Mouse (Mus musculus): ENCODE results near the gene Edil3.

Gene Edil3

GRCm38 (mm10) chr13:89199275-89199674 is 378.0 kb downstream of the Edil3 start:
- in situ Hi-C loops (cut with MboI; ENCODE audit: unreplicated experiment in 2 of 2): no loop called here

GRCm38 (mm10) chr13:89238104-89238503 is 416.8 kb downstream of the Edil3 start:
- in situ Hi-C loops (cut with MboI; ENCODE audit: unreplicated experiment in 2 of 2): no loop called here

- in situ Hi-C loops (cut with MboI; ENCODE audit: unreplicated experiment in 2 of 2): no loop called here
Observed at GRCm38 (mm10) chr13:89253990-89254642, 432.8 kb downstream of the Edil3 start.

- in situ Hi-C loops (cut with MboI; ENCODE audit: unreplicated experiment in 2 of 2): no loop called here
Observed at GRCm38 (mm10) chr13:89256906-89257305, 435.6 kb downstream of the Edil3 start.

GRCm38 (mm10) chr13:89286696-89287305 is 465.5 kb downstream of the Edil3 start:
- in situ Hi-C loops (cut with MboI; ENCODE audit: unreplicated experiment in 2 of 2): no loop called here

- in situ Hi-C loops (cut with MboI; ENCODE audit: unreplicated experiment in 2 of 2): no loop called here
Observed at GRCm38 (mm10) chr13:89288201-89288600, 466.9 kb downstream of the Edil3 start.

- in situ Hi-C loops (cut with MboI; ENCODE audit: unreplicated experiment in 2 of 2): no loop called here
Observed at GRCm38 (mm10) chr13:89321155-89321554, 499.9 kb downstream of the Edil3 start.

GRCm38 (mm10) chr13:89324282-89324681 is 503.0 kb downstream of the Edil3 start:
- in situ Hi-C loops (cut with MboI; ENCODE audit: unreplicated experiment in 2 of 2): no loop called here

- in situ Hi-C loops (cut with MboI; ENCODE audit: unreplicated experiment in 2 of 2): no loop called here
Observed at GRCm38 (mm10) chr13:89334494-89334893, 513.2 kb downstream of the Edil3 start.

- in situ Hi-C loops (cut with MboI; ENCODE audit: unreplicated experiment in 2 of 2): no loop called here
Observed at GRCm38 (mm10) chr13:89335908-89336579, 514.8 kb downstream of the Edil3 start.

- in situ Hi-C loops (cut with MboI; ENCODE audit: unreplicated experiment in 2 of 2): no loop called here
Observed at GRCm38 (mm10) chr13:89339055-89339454, 517.8 kb downstream of the Edil3 start.

- in situ Hi-C loops (cut with MboI; ENCODE audit: unreplicated experiment in 2 of 2): no loop called here
Observed at GRCm38 (mm10) chr13:89339776-89340175, 518.5 kb downstream of the Edil3 start.

GRCm38 (mm10) chr13:89355234-89355633 is 534.0 kb downstream of the Edil3 start:
- in situ Hi-C loops (cut with MboI; ENCODE audit: unreplicated experiment in 2 of 2): no loop called here

GRCm38 (mm10) chr13:89358407-89358806 is 537.1 kb downstream of the Edil3 start:
- in situ Hi-C loops (cut with MboI; ENCODE audit: unreplicated experiment in 2 of 2): no loop called here

- in situ Hi-C loops (cut with MboI; ENCODE audit: unreplicated experiment in 2 of 2): no loop called here
Observed at GRCm38 (mm10) chr13:89362274-89362673, 541.0 kb downstream of the Edil3 start.

- in situ Hi-C loops (cut with MboI; ENCODE audit: unreplicated experiment in 2 of 2): no loop called here
Observed at GRCm38 (mm10) chr13:89371253-89371652, 550.0 kb downstream of the Edil3 start.

- in situ Hi-C loops (cut with MboI; ENCODE audit: unreplicated experiment in 2 of 2): no loop called here
Observed at GRCm38 (mm10) chr13:89371656-89372240, 550.5 kb downstream of the Edil3 start.
